Comparison of ENCODE assay signal across 28 mouse cellular contexts in genomic region chr11:19863327-19863726, GRCm38 (mm10).
"Had no signal": no experiment of that assay in that cellular context is flagged by ENCODE, and none has a peak within 500 bp of the region (broad histone marks: within the 10 kb centered on the region; RNA-seq: fewer than 3 reads in every experiment).

No protein-coding gene starts in this region.

- DNase-seq: gastrocnemius, postnatal 25 days; heart, adult 11 months; heart, adult 2 months; heart, postnatal 14 days; heart, postnatal 36 days; kidney, adult 11 months; kidney, adult 2 months; kidney, adult 9 months; kidney, postnatal 14 days; kidney, postnatal 36 days; layer of hippocampus, adult 9-11 months; layer of hippocampus, postnatal 36 days; liver; liver, embryonic 13.5 days had no signal

- H3K4me1 ChIP-seq: heart, embryonic 13.5 days; heart, embryonic 15.5 days; hindbrain, embryonic 10.5 days; hindbrain, embryonic 13.5 days; hindbrain, embryonic 15.5 days; kidney, embryonic 15.5 days; limb, embryonic 12.5 days; liver, embryonic 13.5 days; liver, embryonic 15.5 days had no signal

- ATAC-seq: hindbrain, postnatal 0 days; intestine, embryonic 16.5 days had no signal

- H3K36me3 ChIP-seq: heart, embryonic 13.5 days; heart, embryonic 15.5 days; hindbrain, embryonic 10.5 days; hindbrain, embryonic 13.5 days; hindbrain, embryonic 15.5 days; kidney, embryonic 15.5 days; limb, embryonic 10.5 days; limb, embryonic 12.5 days; liver, embryonic 13.5 days; liver, embryonic 15.5 days had no signal

- H3K9ac ChIP-seq: heart, embryonic 13.5 days; heart, embryonic 15.5 days; hindbrain, embryonic 13.5 days; hindbrain, embryonic 15.5 days; kidney, embryonic 15.5 days; limb, embryonic 12.5 days; liver, embryonic 13.5 days; liver, embryonic 15.5 days had no signal

- H3K4me3 ChIP-seq: heart, adult 2 months; heart, embryonic 13.5 days; heart, embryonic 15.5 days; hindbrain, embryonic 10.5 days; hindbrain, embryonic 13.5 days; hindbrain, embryonic 15.5 days; kidney, embryonic 15.5 days; limb, embryonic 10.5 days; limb, embryonic 12.5 days; liver, embryonic 13.5 days; liver, embryonic 15.5 days had no signal

- H3K27ac ChIP-seq: heart, adult 2 months; heart, embryonic 13.5 days; heart, embryonic 15.5 days; hindbrain, embryonic 10.5 days; hindbrain, embryonic 13.5 days; hindbrain, embryonic 15.5 days; hindbrain, postnatal 0 days; kidney, embryonic 15.5 days; kidney, postnatal 0 days; limb, embryonic 10.5 days; limb, embryonic 12.5 days; liver, embryonic 13.5 days; liver, embryonic 15.5 days had no signal

- H3K27me3 ChIP-seq: heart, embryonic 13.5 days; heart, embryonic 15.5 days; hindbrain, embryonic 13.5 days; hindbrain, embryonic 15.5 days; kidney, embryonic 15.5 days; limb, embryonic 12.5 days; liver, embryonic 13.5 days; liver, embryonic 15.5 days had no signal

- H3K9me3 ChIP-seq: heart, embryonic 15.5 days; hindbrain, embryonic 15.5 days; kidney, embryonic 15.5 days; limb, embryonic 10.5 days; liver, embryonic 13.5 days; liver, embryonic 15.5 days had no signal

- H3K4me2 ChIP-seq: heart, embryonic 11.5 days; heart, embryonic 13.5 days; heart, embryonic 15.5 days; hindbrain, embryonic 13.5 days; hindbrain, embryonic 15.5 days; kidney, embryonic 15.5 days; limb, embryonic 12.5 days; liver, embryonic 11.5 days; liver, embryonic 13.5 days; liver, embryonic 15.5 days had no signal
